Mouse (Mus musculus) liver, embryonic 14.5 days (tissue): ENCODE measurements around the gene Hdac9. TPM values are rescaled to one million over a fixed set of nuclear protein-coding genes. Genes with fewer than 3 reads are reported as not detected.

Experiments used
- ATAC-seq: fragments of 200-750 bp; cut with Nextera tagmentation; 2 replicates; pipeline ENCODE4 v1.8.0; 2017; ENCODE audit warnings: moderate number of reproducible peaks, mild to moderate bottlenecking, moderate library complexity; ENCODE audit not compliant: insufficient read depth
- DNase-seq, 3 experiments: peaks; one replicate each; pipeline ENCODE4 v3.0.0-alpha.2; 2012 to 2013; ENCODE audit warnings: low read depth in 3 of 3, low spot score in 3 of 3
- H3K27ac ChIP-seq: fragments of 300-500 bp; sonication (generic); 2 replicates; pipeline ENCODE4 v1.5.1; 2014; ENCODE audit warnings: moderate library complexity, mild to moderate bottlenecking, control low read depth, inconsistent platforms
- H3K27me3 ChIP-seq: fragments of 300-500 bp; sonication (generic); 2 replicates; pipeline ENCODE4 v1.6.1; 2014; ENCODE audit warnings: mild to moderate bottlenecking, low read length, moderate library complexity; ENCODE audit not compliant: control insufficient read depth, insufficient read depth
- H3K36me3 ChIP-seq: fragments of 300-500 bp; sonication (generic); replicated peaks from 2 replicates; pipeline ENCODE4 v1.6.1; 2014; ENCODE audit warnings: low read depth; ENCODE audit not compliant: control insufficient read depth, insufficient read depth
- H3K4me1 ChIP-seq, 2 experiments: fragments of 200-500 bp in 1 of 2; fragments of 300-500 bp in 1 of 2; sonication (generic) in 1 of 2; replicated peaks; 2 replicates each; pipeline ENCODE4 v1.6.1; 2012 to 2014; ENCODE audit warnings: antibody characterized with exemption in 1 of 2, inconsistent platforms in 1 of 2, low read length in 1 of 2; ENCODE audit not compliant: control insufficient read depth in 2 of 2, insufficient read depth in 2 of 2
- H3K4me2 ChIP-seq: fragments of 300-500 bp; sonication (generic); 2 replicates; pipeline ENCODE4 v1.6.1; 2014; ENCODE audit warnings: low read depth, mild to moderate bottlenecking, control low read depth, moderate library complexity
- H3K4me3 ChIP-seq, 2 experiments: fragments of 200-500 bp in 1 of 2; fragments of 300-500 bp in 1 of 2; sonication (generic) in 1 of 2; 2 replicates each; pipeline ENCODE4 v1.5.1; 2012 to 2014; ENCODE audit warnings: low read depth in 2 of 2, low read length in 2 of 2, mild to moderate bottlenecking in 2 of 2, control low read depth in 1 of 2, inconsistent platforms in 1 of 2, moderate library complexity in 1 of 2; ENCODE audit not compliant: insufficient read depth in 1 of 2
- H3K9ac ChIP-seq: fragments of 300-500 bp; sonication (generic); replicated peaks from 2 replicates; pipeline ENCODE4 v1.6.1; 2014; ENCODE audit warnings: mild to moderate bottlenecking, control low read depth, moderate library complexity
- H3K9me3 ChIP-seq: fragments of 300-500 bp; sonication (generic); 2 replicates; pipeline ENCODE4 v1.6.1; 2016; ENCODE audit warnings: low read length, mixed read lengths; ENCODE audit not compliant: control insufficient read depth
- CTCF ChIP-seq: IDR thresholded peaks from 2 replicates; pipeline ENCODE4 v1.5.1; 2016; ENCODE audit warnings: antibody characterized with exemption, low read depth, control low read depth
- EP300 ChIP-seq: IDR thresholded peaks from 2 replicates; pipeline ENCODE4 v1.6.1; 2016; ENCODE audit warnings: antibody characterized with exemption, low read depth
- WGBS: fragments of 180-500 bp; shearing (Covaris S2); extraction: QIAGEN DNeasy Blood & Tissue Kit; methylation state at CpG from one replicate; pipeline ENCODE4 v1.1.7; 2014; ENCODE audit not compliant: insufficient replicate concordance; 5-methylcytosine and 5-hydroxymethylcytosine counted together
- polyA plus RNA-seq, 2 experiments: library from polyadenylated mRNA; depleted of rRNA in 1 of 2; stranded (reverse) in 1 of 2; unstranded in 1 of 2; fragments of >200 nt; fragmentation: Nextera tagmentation in 1 of 2; extraction: Ambion mirVana in 1 of 2; gene quantifications; 2 replicates each; pipeline versions ENCODE4 v1.2.1 to v1.2.3; 2012 to 2014

Gene Hdac9
- polyA plus RNA-seq, 2 experiments = 1.3 to 1.4 TPM

DNA sequence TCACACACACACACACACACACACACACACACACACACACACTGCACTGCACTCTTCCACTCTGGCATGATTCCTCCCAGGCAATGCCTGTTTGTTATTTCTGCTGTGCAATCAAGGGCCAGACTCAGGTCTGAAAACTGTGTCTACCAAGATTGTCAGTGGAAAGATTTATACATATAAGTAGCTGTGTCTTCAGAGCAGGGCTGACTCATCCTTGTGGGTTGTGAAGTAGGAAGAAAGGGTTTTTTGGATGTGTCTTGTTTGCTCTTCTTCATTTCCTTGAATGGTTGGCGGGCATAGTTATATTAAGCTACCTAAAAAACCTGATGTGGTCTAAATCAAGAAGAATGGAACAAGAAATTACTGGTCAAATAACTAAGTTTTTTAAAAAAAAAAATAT is 825.0 kb downstream of the Hdac9 start:
- no peaks in the 10 kb centered on the region for H3K27me3 ChIP-seq
- no peaks in the 10 kb centered on the region for H3K9me3 ChIP-seq
- no peak overlapping the region for H3K27ac ChIP-seq
- H3K36me3 ChIP-seq = no peaks in the 10 kb centered on the region
- no peak overlapping the region for H3K4me2 ChIP-seq
- TF ChIP-seq CTCF = no peak
- TF ChIP-seq EP300 = no peak
- no peak for ATAC-seq
- H3K9ac ChIP-seq = no peak overlapping the region
- 40% methylated on average over 1 of the region's 1 CpGs for WGBS
- no peak for DNase-seq
- no peak overlapping the region for H3K4me3 ChIP-seq
- no peaks in the 10 kb centered on the region for H3K4me1 ChIP-seq

DNA sequence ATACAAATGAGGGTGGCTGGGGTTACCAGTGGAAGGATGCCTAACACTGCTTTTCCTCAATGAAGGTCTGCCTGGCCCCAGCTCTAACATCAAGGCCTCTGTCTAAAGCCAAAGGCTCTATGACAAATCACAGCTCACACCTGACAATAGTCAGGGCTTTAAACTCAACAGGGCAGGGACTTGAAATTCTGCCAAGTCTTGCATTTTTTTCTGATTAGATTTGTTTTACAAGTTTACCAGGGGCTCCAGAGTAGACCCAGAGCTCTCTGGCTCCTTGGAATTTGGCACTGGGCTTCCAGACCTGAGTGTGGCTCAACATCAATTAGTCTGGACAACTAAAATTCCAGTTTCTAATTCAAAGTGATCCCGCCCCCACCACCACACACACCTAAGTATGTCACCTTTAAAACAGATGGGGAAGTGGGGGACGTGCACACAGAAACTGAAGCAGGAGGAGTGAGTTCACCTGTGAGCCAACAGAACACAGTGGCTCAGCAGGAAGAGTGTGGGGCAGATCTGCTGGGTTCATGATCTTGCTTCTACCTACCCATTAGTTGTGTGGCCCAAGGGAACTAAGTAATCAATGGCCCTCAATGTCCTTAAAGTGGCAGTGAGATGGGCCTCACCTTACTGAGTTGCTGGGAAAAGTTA is 829.5 kb downstream of the Hdac9 start:
- Histone ChIP-seq H3K27ac (no peak overlapping the region), H3K36me3 (no peaks in the 10 kb centered on the region), H3K9ac (no peak overlapping the region), H3K27me3 (no peaks in the 10 kb centered on the region), H3K4me1 (no peaks in the 10 kb centered on the region), H3K4me3 (no peak overlapping the region), H3K9me3 (no peaks in the 10 kb centered on the region), H3K4me2 (no peak overlapping the region)
- no peak for DNase-seq
- 37% methylated on average over 2 of the region's 2 CpGs for WGBS
- ATAC-seq = no peak
- TF ChIP-seq EP300 = no peak
- no peak for TF ChIP-seq CTCF

GRCm38 (mm10) chr12:34076981-34077380 is 839.9 kb downstream of the Hdac9 start:
- Histone ChIP-seq H3K27me3 (no peaks in the 10 kb centered on the region), H3K4me3 (no peak overlapping the region), H3K4me1 (no peaks in the 10 kb centered on the region), H3K36me3 (no peaks in the 10 kb centered on the region), H3K9ac (no peak overlapping the region), H3K9me3 (no peaks in the 10 kb centered on the region), H3K4me2 (no peak overlapping the region), H3K27ac (no peak overlapping the region)
- no peak for DNase-seq
- TF ChIP-seq CTCF = no peak
- TF ChIP-seq EP300 = no peak
- ATAC-seq = no peak
- WGBS = 60% methylated on average over 2 of the region's 2 CpGs

DNA sequence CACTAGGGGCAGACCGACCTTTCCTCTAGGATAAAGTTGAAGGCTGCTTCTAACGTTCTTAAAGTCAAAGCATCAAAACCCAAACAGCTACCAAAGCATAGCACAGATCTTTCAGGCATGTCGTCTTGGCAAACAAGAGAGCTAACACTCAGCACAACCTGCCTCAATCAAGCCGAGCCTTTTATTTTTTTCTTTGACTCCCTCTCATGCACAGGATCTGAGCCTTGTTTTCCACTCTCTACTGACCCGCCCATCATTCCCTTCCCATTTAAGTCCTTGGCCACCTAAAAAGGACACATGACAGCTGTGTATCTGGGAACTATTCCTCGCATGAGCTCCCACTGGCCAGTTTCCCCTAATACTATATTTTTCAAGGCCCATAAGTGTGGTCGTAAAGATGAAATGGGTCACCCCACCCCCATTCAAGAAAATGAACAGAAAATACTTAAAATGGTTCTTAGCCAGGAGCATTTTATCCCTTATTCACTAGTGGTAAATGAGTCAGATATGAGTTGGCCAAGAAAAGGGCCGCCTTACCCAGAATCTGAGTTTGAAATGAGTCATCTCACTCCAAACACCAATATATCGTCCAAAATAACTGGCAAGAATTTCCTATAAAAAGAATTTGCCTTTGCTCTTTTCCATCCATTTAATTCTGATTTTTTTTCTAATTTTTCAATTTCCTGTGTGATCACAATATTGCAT is 840.9 kb downstream of the Hdac9 start:
- ATAC-seq = no peak

DNA sequence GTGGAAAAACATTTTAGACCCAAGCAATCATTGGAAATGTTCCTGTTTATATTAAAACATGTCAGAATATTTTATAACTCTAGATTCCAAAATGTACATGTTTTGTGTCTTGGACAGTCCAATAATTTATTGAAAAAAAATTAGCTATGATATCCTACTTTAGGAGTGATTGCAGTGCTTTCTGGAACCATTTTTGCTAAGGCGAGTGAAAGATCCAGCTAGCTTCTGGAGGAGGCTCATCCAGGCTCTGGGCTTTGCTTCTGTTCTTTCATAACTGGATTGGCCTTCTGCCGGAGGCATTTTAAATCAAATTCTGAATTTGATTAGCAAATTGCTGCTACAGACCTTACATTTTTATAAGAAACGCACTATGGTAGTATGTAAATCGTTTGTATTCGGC is 864.4 kb downstream of the Hdac9 start:
- Histone ChIP-seq H3K27ac (no peak overlapping the region), H3K4me2 (no peak overlapping the region), H3K4me1 (no peaks in the 10 kb centered on the region), H3K27me3 (no peaks in the 10 kb centered on the region), H3K36me3 (no peaks in the 10 kb centered on the region), H3K9ac (no peak overlapping the region), H3K4me3 (no peak overlapping the region), H3K9me3 (no peaks in the 10 kb centered on the region)
- WGBS = 68% methylated on average over 5 of the region's 5 CpGs
- TF ChIP-seq EP300 = no peak
- no peak for TF ChIP-seq CTCF
- DNase-seq (no peak), ATAC-seq (no peak)

More for the DNA sequence above, 840.9 kb downstream of the Hdac9 start:
- 60% methylated on average over 9 of the region's 9 CpGs for whole genome bisulfite sequencing
- no peaks in the 10 kb centered on the region for H3K27me3 ChIP-seq
- no peaks in the 10 kb centered on the region for H3K36me3 ChIP-seq
- no peak overlapping the region for H3K4me3 ChIP-seq
- H3K9me3 ChIP-seq = no peaks in the 10 kb centered on the region
- TF ChIP-seq EP300 = no peak
- TF ChIP-seq CTCF = no peak
- no peak overlapping the region for H3K27ac ChIP-seq
- H3K4me1 ChIP-seq = no peaks in the 10 kb centered on the region
- no peak for DNase-seq
- H3K9ac ChIP-seq = no peak overlapping the region
- H3K4me2 ChIP-seq = no peak overlapping the region
